Mouse (Mus musculus): ENCODE data around the gene Lcn5.

DNA sequence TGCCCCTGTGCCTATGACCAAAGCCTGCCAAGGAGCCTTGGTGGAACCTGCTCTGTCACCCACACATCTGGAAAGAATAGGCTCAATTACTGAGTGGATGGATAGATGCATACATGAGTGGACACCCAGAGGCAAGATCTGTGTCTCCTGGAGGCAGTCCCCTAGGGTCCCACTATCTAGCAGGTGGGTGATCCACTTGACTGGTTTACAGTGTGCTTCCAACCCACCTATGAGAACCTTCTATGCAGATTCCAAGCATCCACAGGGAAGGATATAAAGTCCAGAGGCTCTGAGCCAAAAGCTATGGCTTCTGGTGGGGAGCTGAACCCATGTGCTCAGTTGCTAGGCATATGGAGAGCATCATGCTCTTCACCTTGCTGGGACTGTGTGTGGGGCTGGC lies at the start of gene Lcn5:
- no peak for TF ChIP-seq POLR2A (IDR thresholded peaks at IDR 0.05; ENCODE audit: insufficient read length, low read depth)
- no peak for TF ChIP-seq REST (IDR thresholded peaks at IDR 0.05; ENCODE audit: insufficient read depth, insufficient read length)
- TF ChIP-seq E2F4 (IDR thresholded peaks at IDR 0.05; ENCODE audit: insufficient read depth), result no peak
- no peak for TF ChIP-seq TCF12 (IDR thresholded peaks at IDR 0.05; ENCODE audit: insufficient read depth, poor library complexity, severe bottlenecking)
- no peak for TF ChIP-seq USF1 (IDR thresholded peaks at IDR 0.05; ENCODE audit: low read depth)
- TF ChIP-seq MYOG (IDR thresholded peaks at IDR 0.05; ENCODE audit: control insufficient read depth in 1 of 3, insufficient read depth in 1 of 3, insufficient read length in 2 of 3, low read depth in 2 of 3), result no peak
- no peak for TF ChIP-seq CEBPB (IDR thresholded peaks at IDR 0.05; ENCODE audit: insufficient read depth, poor library complexity, severe bottlenecking)

Data from myocyte (in vitro differentiated cells).